Mouse (Mus musculus) liver, embryonic 12.5 days (tissue): ENCODE measurements around the gene Mrpl18. TPM values are rescaled to one million over a fixed set of nuclear protein-coding genes. Genes with fewer than 3 reads are reported as not detected.

ENCODE experiments used
- ATAC-seq: fragments of 200-750 bp; cut with Nextera tagmentation; 2 replicates; pipeline ENCODE4 v1.8.0; 2017; ENCODE audit warnings: moderate number of reproducible peaks, mild to moderate bottlenecking, moderate library complexity
- H3K27ac ChIP-seq: fragments of 300-500 bp; sonication (generic); 2 replicates; pipeline ENCODE4 v1.5.1; 2016; ENCODE audit warnings: mild to moderate bottlenecking
- H3K27me3 ChIP-seq: fragments of 300-500 bp; sonication (generic); replicated peaks from 2 replicates; pipeline ENCODE4 v1.6.1; 2016; ENCODE audit warnings: mild to moderate bottlenecking, moderate library complexity
- H3K36me3 ChIP-seq: fragments of 300-500 bp; sonication (generic); 2 replicates; pipeline ENCODE4 v1.6.1; 2016; ENCODE audit warnings: mild to moderate bottlenecking, moderate library complexity
- H3K4me1 ChIP-seq: fragments of 300-500 bp; sonication (generic); 2 replicates; pipeline ENCODE4 v1.6.1; 2016
- H3K4me2 ChIP-seq: fragments of 300-500 bp; sonication (generic); 2 replicates; pipeline ENCODE4 v1.6.1; 2016; ENCODE audit warnings: mild to moderate bottlenecking, moderate library complexity
- H3K4me3 ChIP-seq: fragments of 300-500 bp; sonication (generic); 2 replicates; pipeline ENCODE4 v1.5.1; 2016; ENCODE audit warnings: mild to moderate bottlenecking, moderate library complexity
- H3K9ac ChIP-seq: fragments of 300-500 bp; sonication (generic); 2 replicates; pipeline ENCODE4 v1.6.1; 2016; ENCODE audit warnings: mild to moderate bottlenecking, moderate library complexity
- H3K9me3 ChIP-seq: fragments of 300-500 bp; sonication (generic); replicated peaks from 2 replicates; pipeline ENCODE4 v1.6.1; 2016; ENCODE audit warnings: mild to moderate bottlenecking, moderate library complexity
- WGBS: fragments of 180-500 bp; shearing (Covaris S2); methylation state at CpG from one replicate; pipeline ENCODE4 v1.1.7; 2016; ENCODE audit not compliant: insufficient replicate concordance; 5-methylcytosine and 5-hydroxymethylcytosine counted together
- microRNA-seq: library from miRNA; unstranded; fragments of <30 nt; microRNA quantifications from one replicate; pipeline ENCODE4, GENCODE M21; 2017
- polyA plus RNA-seq: library from polyadenylated mRNA; unstranded; fragments of >200 nt; fragmentation: Nextera tagmentation; extraction: Ambion mirVana; gene quantifications from 2 replicates; pipeline ENCODE4 v1.2.1, GENCODE M21; 2016

Gene Mrpl18
- polyA plus RNA-seq, 1 experiment from 2014 or later, result 194 TPM

DNA sequence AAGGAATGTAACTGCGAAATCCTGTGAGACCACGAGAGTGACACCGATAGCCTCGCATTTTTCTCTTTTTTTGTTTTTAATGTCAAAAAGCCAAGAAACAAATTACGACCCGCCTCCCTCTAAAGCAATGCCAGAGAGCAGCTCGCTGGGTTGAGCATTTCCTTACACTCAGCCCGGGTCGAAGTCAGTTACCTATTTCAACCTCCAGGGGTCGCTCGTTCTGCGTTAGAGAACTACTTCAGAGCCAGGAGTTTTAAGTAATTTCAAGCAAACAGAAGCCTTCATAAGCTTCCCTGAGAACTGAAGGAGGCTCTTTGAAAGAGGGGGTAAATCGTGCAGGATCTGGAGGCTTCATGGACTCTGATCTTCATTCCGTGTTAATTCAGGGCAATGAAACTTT, 36.0 kb downstream of the Mrpl18 start:
- peak; percentile 67 for ATAC-seq
- 3% methylated on average over 14 of the region's 14 CpGs for WGBS
- no peak overlapping the region for H3K27ac ChIP-seq
- H3K27me3 ChIP-seq, result peaks cover 9% of the 10 kb centered on the region; the same call in 1 of the 2 replicates
- H3K9me3 ChIP-seq, result no peaks in the 10 kb centered on the region
- no peak overlapping the region for H3K4me3 ChIP-seq
- 0 out of 2 replicates have a peak, but pooled peaks cover 5% of the 10 kb centered on the region for H3K4me1 ChIP-seq
- H3K4me2 ChIP-seq, result peak overlapping the region; percentile 42
- no peaks in the 10 kb centered on the region for H3K36me3 ChIP-seq
- H3K9ac ChIP-seq, result peak overlapping the region; percentile 22; the same call in 1 of the 2 replicates

DNA sequence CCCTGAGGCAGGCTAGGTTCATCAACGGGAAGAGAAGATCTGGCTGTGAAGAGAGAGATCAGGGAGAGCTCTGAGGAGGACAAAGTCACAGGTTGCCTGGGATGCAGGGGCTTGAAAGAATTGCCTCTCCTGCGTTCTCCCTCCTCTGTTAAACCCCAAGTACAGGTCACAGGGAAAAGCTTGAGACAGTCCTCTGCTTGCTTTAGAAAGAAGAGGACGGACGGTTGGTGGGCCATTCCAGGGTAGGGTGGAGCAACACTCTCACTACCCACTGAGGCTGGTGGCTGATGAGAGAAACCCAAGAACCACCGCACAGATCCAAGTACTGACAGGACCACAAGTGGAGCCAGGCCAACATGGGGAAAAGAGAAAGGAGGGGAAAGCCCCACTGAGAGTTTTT, 40.4 kb downstream of the Mrpl18 start, which contains the start of gene Mrgprh:
Gene Mrgprh (plus strand): TSS at position 301 of the 400 bp plus-strand sequence.
- Histone ChIP-seq H3K27me3 (peaks cover 37% of the 10 kb centered on the region), H3K9me3 (no peaks in the 10 kb centered on the region), H3K36me3 (no peaks in the 10 kb centered on the region), H3K4me3 (no peak within 1 kb of the TSS), H3K9ac (no peak within 1 kb of the TSS), H3K4me2 (no peak within 1 kb of the TSS), H3K4me1 (0 out of 2 replicates have a peak, but pooled peaks cover 5% of the 10 kb centered on the region), H3K27ac (no peak within 1 kb of the TSS)
- WGBS, result 42% methylated on average over 5 of the region's 5 CpGs
- ATAC-seq, result no peak

DNA sequence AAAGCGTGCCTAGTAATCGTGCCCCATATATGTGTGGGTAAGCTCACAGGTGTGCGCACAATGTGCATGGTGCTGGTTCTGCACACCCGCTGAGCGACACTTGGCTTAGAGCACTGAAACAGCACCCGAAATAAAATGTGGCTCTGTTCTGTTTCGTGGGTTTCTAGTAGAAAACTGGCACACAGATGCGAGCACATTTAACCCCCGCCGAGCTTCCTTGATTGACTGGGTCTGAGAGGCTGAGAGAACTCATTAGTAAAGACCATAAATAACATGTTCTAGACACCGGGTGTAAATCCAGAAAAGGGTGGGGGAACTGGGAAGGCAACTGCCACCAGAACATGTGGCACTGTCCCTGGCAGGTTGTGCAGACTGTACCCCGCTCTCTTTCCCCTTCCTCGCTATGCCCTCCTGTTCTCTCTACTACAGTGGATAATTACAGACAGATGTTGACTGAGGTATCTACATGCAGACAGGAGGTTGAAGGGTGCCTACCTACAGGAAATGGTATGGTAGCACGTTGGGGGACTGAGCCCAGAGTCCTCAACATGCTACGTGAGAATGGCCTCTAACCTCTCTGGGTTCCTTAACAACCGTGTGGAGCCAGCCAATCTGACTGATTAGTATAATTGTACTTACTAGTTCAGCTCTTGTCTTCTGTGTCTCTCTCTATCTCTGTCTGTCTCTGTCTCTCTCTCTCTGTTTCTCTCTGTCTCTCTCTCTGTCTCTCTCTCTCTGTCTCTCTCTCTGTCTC, 43.7 kb downstream of the Mrpl18 start:
- Histone ChIP-seq H3K4me2 (no peak overlapping the region), H3K27ac (no peak overlapping the region), H3K9me3 (no peaks in the 10 kb centered on the region), H3K27me3 (peaks cover 57% of the 10 kb centered on the region), H3K4me3 (no peak overlapping the region), H3K4me1 (no peaks in the 10 kb centered on the region), H3K36me3 (no peaks in the 10 kb centered on the region), H3K9ac (no peak overlapping the region)
- 59% methylated on average over 16 of the region's 16 CpGs for WGBS
- no peak for ATAC-seq

DNA sequence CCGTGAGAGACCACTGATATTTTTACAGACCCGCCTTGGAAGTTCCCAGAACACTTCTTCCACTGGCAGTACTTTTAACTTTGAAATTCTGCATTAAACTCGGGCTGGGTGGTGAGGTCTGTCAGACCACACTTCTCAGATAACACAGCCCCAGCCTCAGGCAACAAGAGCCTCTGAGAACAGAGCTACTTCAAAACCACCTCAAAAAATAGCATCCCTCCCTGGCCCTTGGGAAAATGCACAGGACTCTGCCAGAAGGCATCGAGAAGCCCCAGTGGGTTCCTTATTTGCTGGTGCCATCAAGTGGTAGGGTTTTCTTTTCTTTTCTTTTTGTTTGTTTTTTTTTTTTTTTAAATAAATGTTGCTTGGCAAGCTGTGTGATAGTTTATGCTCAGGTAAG, 47.5 kb downstream of the Mrpl18 start:
- no peaks in the 10 kb centered on the region for H3K4me1 ChIP-seq
- H3K9ac ChIP-seq, result no peak overlapping the region
- H3K4me3 ChIP-seq, result no peak overlapping the region
- ATAC-seq, result no peak
- H3K36me3 ChIP-seq, result no peaks in the 10 kb centered on the region
- peaks cover 56% of the 10 kb centered on the region for H3K27me3 ChIP-seq
- H3K9me3 ChIP-seq, result no peaks in the 10 kb centered on the region
- H3K4me2 ChIP-seq, result no peak overlapping the region
- WGBS, result 17% methylated on average over 4 of the region's 4 CpGs
- no peak overlapping the region for H3K27ac ChIP-seq

DNA sequence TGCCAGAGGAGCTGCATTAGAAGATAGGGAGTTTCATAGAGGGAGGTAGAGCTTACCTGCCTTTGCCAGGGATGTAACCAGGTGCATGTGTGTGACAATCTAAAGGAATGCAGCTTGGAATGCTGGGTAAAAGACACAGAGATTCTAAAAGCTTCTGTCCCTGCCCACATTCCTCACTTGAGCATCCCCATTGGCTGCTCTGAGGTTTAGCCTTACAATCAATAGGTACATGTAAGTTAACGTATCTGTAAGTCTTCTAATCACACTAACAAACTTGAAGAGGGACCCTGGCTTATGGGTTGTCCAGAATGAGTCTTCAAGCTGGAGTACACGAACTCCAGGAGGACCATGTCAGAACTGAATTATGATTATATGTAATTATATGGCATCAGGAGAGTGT, 48.1 kb downstream of the Mrpl18 start, which contains the start of gene Mas1:
Gene Mas1 (minus strand): TSS at position 101 of the 400 bp plus-strand sequence.
- 36% methylated on average over 2 of the region's 2 CpGs for WGBS
- H3K4me2 ChIP-seq, result no peak within 1 kb of the TSS
- H3K27me3 ChIP-seq, result peaks cover 52% of the 10 kb centered on the region
- H3K27ac ChIP-seq, result no peak within 1 kb of the TSS
- no peak within 1 kb of the TSS for H3K4me3 ChIP-seq
- no peaks in the 10 kb centered on the region for H3K36me3 ChIP-seq
- no peak within 1 kb of the TSS for H3K9ac ChIP-seq
- H3K4me1 ChIP-seq, result no peaks in the 10 kb centered on the region
- no peak for ATAC-seq
- no peaks in the 10 kb centered on the region for H3K9me3 ChIP-seq

DNA sequence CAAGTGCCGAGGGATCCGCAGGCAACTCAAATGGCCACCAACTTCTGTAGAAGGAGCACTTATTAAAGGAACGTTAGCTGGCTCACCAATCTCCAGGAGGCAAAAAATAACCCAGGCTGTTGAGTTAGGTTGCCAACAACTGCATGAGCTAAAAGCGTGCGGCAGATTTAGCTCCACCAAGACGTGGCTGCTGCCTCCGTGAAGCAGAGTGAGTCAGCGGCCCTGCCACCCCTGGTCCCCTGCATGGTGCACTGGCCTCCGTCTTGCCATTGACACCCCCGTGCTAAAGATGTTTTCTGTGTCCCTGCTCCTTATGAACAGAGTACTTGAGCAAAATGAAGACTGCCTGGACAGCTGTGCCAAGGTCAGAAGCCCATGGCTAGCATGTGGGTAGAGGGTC, 49.3 kb downstream of the Mrpl18 start:
- H3K4me1 ChIP-seq, result no peaks in the 10 kb centered on the region
- H3K27me3 ChIP-seq, result peaks cover 47% of the 10 kb centered on the region
- H3K9ac ChIP-seq, result no peak overlapping the region
- no peak overlapping the region for H3K27ac ChIP-seq
- ATAC-seq, result no peak
- H3K4me3 ChIP-seq, result no peak overlapping the region
- no peaks in the 10 kb centered on the region for H3K36me3 ChIP-seq
- no peak overlapping the region for H3K4me2 ChIP-seq
- 59% methylated on average over 10 of the region's 10 CpGs for WGBS
- H3K9me3 ChIP-seq, result no peaks in the 10 kb centered on the region

DNA sequence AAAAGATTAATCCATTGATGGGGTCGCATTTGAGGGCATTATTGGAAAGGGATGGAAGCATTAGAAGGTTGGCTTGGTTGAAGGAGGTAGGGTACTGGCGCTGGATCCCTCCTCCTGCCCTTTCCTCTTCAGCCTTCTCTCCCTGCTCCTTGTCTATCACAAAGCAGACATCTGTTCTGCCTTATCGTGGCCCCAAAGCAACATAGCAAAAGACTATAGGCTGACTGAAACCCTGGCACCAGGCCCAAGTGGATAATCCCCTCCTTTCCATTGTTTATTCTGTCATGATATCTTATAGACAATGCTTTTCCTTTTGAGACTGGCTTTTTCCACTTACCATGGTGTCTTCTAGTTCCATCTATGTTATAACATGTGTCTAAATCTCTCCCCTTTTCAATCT, 50.7 kb downstream of the Mrpl18 start:
- Histone ChIP-seq H3K36me3 (no peaks in the 10 kb centered on the region), H3K4me2 (no peak overlapping the region), H3K4me3 (no peak overlapping the region), H3K4me1 (no peaks in the 10 kb centered on the region), H3K27ac (no peak overlapping the region), H3K27me3 (peaks cover 34% of the 10 kb centered on the region), H3K9ac (no peak overlapping the region), H3K9me3 (no peaks in the 10 kb centered on the region)
- WGBS, result 59% methylated on average over 3 of the region's 3 CpGs
- no peak for ATAC-seq

DNA sequence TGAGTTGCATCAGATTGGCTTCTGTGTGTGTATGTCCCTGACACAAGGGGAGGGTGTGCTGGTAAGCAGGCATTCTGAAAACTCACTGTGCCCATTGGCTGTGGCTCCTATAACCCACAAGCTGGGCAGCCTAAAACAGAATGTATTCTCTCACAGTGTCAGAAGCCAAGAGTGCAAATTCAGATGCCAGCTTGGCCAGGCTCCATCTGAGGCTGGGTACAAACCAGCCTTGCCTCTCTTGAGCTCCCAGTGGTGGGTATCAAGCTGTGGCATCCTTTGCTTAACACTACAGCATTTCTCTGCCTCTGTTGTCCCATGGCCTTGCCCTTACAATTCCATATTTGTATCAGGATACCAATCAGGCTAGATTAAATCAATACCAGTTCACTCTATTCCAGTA, 52.0 kb downstream of the Mrpl18 start:
- H3K9ac ChIP-seq, result no peak overlapping the region
- H3K4me2 ChIP-seq, result no peak overlapping the region
- no peak overlapping the region for H3K27ac ChIP-seq
- no peak for ATAC-seq
- no peak overlapping the region for H3K4me3 ChIP-seq
- peaks cover 22% of the 10 kb centered on the region; the same call in 1 of the 2 replicates for H3K27me3 ChIP-seq
- H3K9me3 ChIP-seq, result no peaks in the 10 kb centered on the region
- H3K36me3 ChIP-seq, result no peaks in the 10 kb centered on the region
- H3K4me1 ChIP-seq, result no peaks in the 10 kb centered on the region

Small RNA genes within 50 kb of the gene (microRNA-seq; reads per million reads assigned to microRNA genes)
- gene Gm24085, result not detected

Other genes with a start within 250 kb of the Mrpl18 start
- gene Slc22a1, start 240.5 kb downstream of the Mrpl18 start, polyA plus RNA-seq, result not detected in 2 replicates
- gene Igf2r, start 146.7 kb downstream of the Mrpl18 start, polyA plus RNA-seq, result 24.7 and 25.3 TPM in 2 replicates
- gene Mas1, start 48.2 kb downstream of the Mrpl18 start, polyA plus RNA-seq, result 0.12 and 0.44 TPM in 2 replicates
- not detected in 2 replicates for gene Mrgprh, start 40.3 kb downstream of the Mrpl18 start, polyA plus RNA-seq
- 0.72 and 1.5 TPM in 2 replicates for gene Pnldc1, start 6.1 kb downstream of the Mrpl18 start, polyA plus RNA-seq
- 404 and 413 TPM in 2 replicates for gene Tcp1, start 644 bp downstream of the Mrpl18 start, polyA plus RNA-seq
- 1.2 and 1.4 TPM in 2 replicates for gene Acat3, start 24.3 kb upstream of the Mrpl18 start, polyA plus RNA-seq
- gene Acat2, start 44.4 kb upstream of the Mrpl18 start, polyA plus RNA-seq, result 99.2 and 103 TPM in 2 replicates
- gene Wtap, start 77.8 kb upstream of the Mrpl18 start, polyA plus RNA-seq, result 60.6 and 64.4 TPM in 2 replicates
- gene Sod2, start 90.5 kb upstream of the Mrpl18 start, polyA plus RNA-seq, result 162 TPM in 2 replicates
- gene Gpr31b, start 136.0 kb upstream of the Mrpl18 start, polyA plus RNA-seq, result not detected in 2 replicates
- gene Tcp10b, start 144.8 kb upstream of the Mrpl18 start, polyA plus RNA-seq, result 0.10 TPM in 1 of 2 replicates, not detected in the other
- not detected in 2 replicates for gene Unc93a, start 215.5 kb upstream of the Mrpl18 start, polyA plus RNA-seq